Mouse (Mus musculus) common myeloid progenitor, adult 5-6 weeks (primary cell): ENCODE results near the gene Evpl. TPM values are rescaled to one million over a fixed set of nuclear protein-coding genes. Genes with fewer than 3 reads are reported as not detected.

Source experiments
- ATAC-seq: replicated peaks from 2 replicates; pipeline ENCODE4 v1.8.0; 2016; ENCODE audit warnings: low read depth, mild to moderate bottlenecking, moderate TSS enrichment, inconsistent platforms; ENCODE audit not compliant: poor library complexity, severe bottlenecking
- total RNA-seq: library from RNA; stranded (forward); fragments of 200-1000, 187-1606 nt; gene quantifications from 2 replicates; pipeline ENCODE4 v1.2.3, GENCODE M21; 2017

Evpl gene
- total RNA-seq, 1 experiment from 2014 or later: 2.6 TPM

GRCm38 (mm10) chr11:116255982-116256675 is 18.3 kb upstream of the Evpl start:
- ATAC-seq: no peak

GRCm38 (mm10) chr11:116255090-116255981 is 17.5 kb upstream of the Evpl start:
- ATAC-seq: no peak

- peak; percentile 76 for ATAC-seq
Measured at GRCm38 (mm10) chr11:116254627-116255026, 16.8 kb upstream of the Evpl start.

- peak; percentile 7; the same call in 1 of the 2 replicates for ATAC-seq
Measured at GRCm38 (mm10) chr11:116253076-116253600, 15.3 kb upstream of the Evpl start.

GRCm38 (mm10) chr11:116250898-116251297 is 13.0 kb upstream of the Evpl start:
- no peak for ATAC-seq

- ATAC-seq: no peak
Measured at GRCm38 (mm10) chr11:116247502-116248222, 9.8 kb upstream of the Evpl start.

GRCm38 (mm10) chr11:116245616-116246015 is 7.7 kb upstream of the Evpl start:
- no peak for ATAC-seq

GRCm38 (mm10) chr11:116244580-116244979 is 6.7 kb upstream of the Evpl start:
- ATAC-seq: no peak

GRCm38 (mm10) chr11:116241744-116242235 is 3.9 kb upstream of the Evpl start:
- ATAC-seq: no peak

GRCm38 (mm10) chr11:116239797-116240196 is 1.9 kb upstream of the Evpl start:
- ATAC-seq: no peak

- no peak for ATAC-seq
Measured at GRCm38 (mm10) chr11:116234901-116235300, 3.0 kb downstream of the Evpl start.

- ATAC-seq: no peak
Measured at GRCm38 (mm10) chr11:116232427-116232826, 5.5 kb downstream of the Evpl start.

GRCm38 (mm10) chr11:116228699-116229098 is 9.2 kb downstream of the Evpl start:
- no peak for ATAC-seq

GRCm38 (mm10) chr11:116226414-116226813 is 11.5 kb downstream of the Evpl start:
- peak; percentile 65 for ATAC-seq

- ATAC-seq: no peak
Measured at GRCm38 (mm10) chr11:116222740-116223059, 15.2 kb downstream of the Evpl start.

- ATAC-seq: no peak
Measured at GRCm38 (mm10) chr11:116221931-116222739, 15.7 kb downstream of the Evpl start.

GRCm38 (mm10) chr11:116219885-116220284 is 18.0 kb downstream of the Evpl start:
- ATAC-seq: peak; percentile 38; the same call in 1 of the 2 replicates

GRCm38 (mm10) chr11:116218737-116219400 is 19.0 kb downstream of the Evpl start:
- peak; percentile 72 for ATAC-seq

GRCm38 (mm10) chr11:116218263-116218662 is 19.6 kb downstream of the Evpl start:
- no peak for ATAC-seq
